Mouse (Mus musculus) lung, embryonic 15.5 days (tissue): ENCODE results near the gene Atp10a. TPM values are rescaled to one million over a fixed set of nuclear protein-coding genes. Genes with fewer than 3 reads are reported as not detected.

ENCODE experiments used
- ATAC-seq: fragments of 200-750 bp; cut with Nextera tagmentation; 2 replicates; pipeline ENCODE4 v1.8.0; 2017; ENCODE audit warnings: moderate number of reproducible peaks, borderline replicate concordance; ENCODE audit not compliant: low FRiP score, low TSS enrichment; ENCODE audit errors: extremely low read depth
- H3K27ac ChIP-seq: fragments of 300-500 bp; sonication (generic); 2 replicates; pipeline ENCODE4 v1.5.1; 2015; ENCODE audit warnings: moderate library complexity, mild to moderate bottlenecking, inconsistent platforms
- H3K27me3 ChIP-seq: fragments of 300-500 bp; sonication (generic); 2 replicates; pipeline ENCODE4 v1.6.1; 2015; ENCODE audit warnings: inconsistent platforms
- H3K36me3 ChIP-seq: fragments of 300-500 bp; sonication (generic); 2 replicates; pipeline ENCODE4 v1.6.1; 2015; ENCODE audit warnings: inconsistent platforms
- H3K4me1 ChIP-seq: fragments of 300-500 bp; sonication (generic); 2 replicates; pipeline ENCODE4 v1.6.1; 2015; ENCODE audit warnings: inconsistent platforms
- H3K4me2 ChIP-seq: fragments of 300-500 bp; sonication (generic); 2 replicates; pipeline ENCODE4 v1.6.1; 2015; ENCODE audit warnings: inconsistent platforms, mild to moderate bottlenecking, moderate library complexity
- H3K4me3 ChIP-seq: fragments of 300-500 bp; sonication (generic); 2 replicates; pipeline ENCODE4 v1.5.1; 2015; ENCODE audit warnings: mild to moderate bottlenecking, inconsistent platforms
- H3K9ac ChIP-seq: fragments of 300-500 bp; sonication (generic); 2 replicates; pipeline ENCODE4 v1.6.1; 2015; ENCODE audit warnings: inconsistent platforms
- H3K9me3 ChIP-seq: fragments of 300-500 bp; sonication (generic); 2 replicates; pipeline ENCODE4 v1.6.1; 2016; ENCODE audit warnings: inconsistent platforms
- WGBS: fragments of 180-500 bp; shearing (Covaris S2); methylation state at CpG from one replicate; pipeline ENCODE4 v1.1.7; 2015; 5-methylcytosine and 5-hydroxymethylcytosine counted together
- polyA plus RNA-seq: library from polyadenylated mRNA; unstranded; fragments of >200 nt; fragmentation: Nextera tagmentation; extraction: Ambion mirVana; gene quantifications from 2 replicates; pipeline ENCODE4 v1.2.1, GENCODE M21; 2015

The Atp10a gene
- polyA plus RNA-seq, result 3.6 and 4.2 TPM in 2 replicates

GRCm38 (mm10) chr7:58655866-58656265 is at the start of gene Atp10a:
TSS of gene Atp10a (plus strand) at chr7:58656166.
- 71% methylated on average over 6 of the region's 6 CpGs for WGBS
- no peak for ATAC-seq
- Histone ChIP-seq H3K27me3 (no peaks in the 10 kb centered on the region), H3K9ac (no peak within 1 kb of the TSS), H3K9me3 (no peaks in the 10 kb centered on the region), H3K4me2 (no peak within 1 kb of the TSS), H3K4me3 (no peak within 1 kb of the TSS), H3K36me3 (no peaks in the 10 kb centered on the region), H3K4me1 (peaks cover 8% of the 10 kb centered on the region; the same call in 1 of the 2 replicates), H3K27ac (no peak within 1 kb of the TSS)

DNA sequence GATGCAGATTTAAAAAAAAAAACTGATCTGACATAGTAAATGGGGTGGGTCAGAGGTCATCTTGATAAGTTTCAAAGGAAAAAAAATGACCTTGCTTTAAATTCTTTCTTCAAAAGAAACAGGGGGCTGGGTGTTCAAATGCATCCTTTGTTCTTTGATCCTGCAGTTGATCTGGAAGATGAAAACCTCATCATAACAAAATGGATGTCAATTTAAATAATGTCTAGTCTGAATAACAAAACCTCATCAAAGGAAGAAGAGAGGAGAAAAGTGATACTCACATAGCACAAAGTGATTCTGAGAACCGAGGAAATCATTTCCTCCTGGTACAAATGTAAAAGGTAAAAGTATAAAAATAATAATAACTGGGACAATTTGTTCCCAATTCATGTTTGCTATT is 37.9 kb upstream of the Atp10a start:
- no peak overlapping the region for H3K4me3 ChIP-seq
- no peaks in the 10 kb centered on the region for H3K4me1 ChIP-seq
- no peak overlapping the region for H3K9ac ChIP-seq
- 12% methylated on average over 1 of the region's 1 CpGs for WGBS
- H3K27ac ChIP-seq, result no peak overlapping the region
- H3K27me3 ChIP-seq, result no peaks in the 10 kb centered on the region
- no peak overlapping the region for H3K4me2 ChIP-seq
- no peaks in the 10 kb centered on the region for H3K36me3 ChIP-seq
- H3K9me3 ChIP-seq, result no peaks in the 10 kb centered on the region
- ATAC-seq, result no peak

DNA sequence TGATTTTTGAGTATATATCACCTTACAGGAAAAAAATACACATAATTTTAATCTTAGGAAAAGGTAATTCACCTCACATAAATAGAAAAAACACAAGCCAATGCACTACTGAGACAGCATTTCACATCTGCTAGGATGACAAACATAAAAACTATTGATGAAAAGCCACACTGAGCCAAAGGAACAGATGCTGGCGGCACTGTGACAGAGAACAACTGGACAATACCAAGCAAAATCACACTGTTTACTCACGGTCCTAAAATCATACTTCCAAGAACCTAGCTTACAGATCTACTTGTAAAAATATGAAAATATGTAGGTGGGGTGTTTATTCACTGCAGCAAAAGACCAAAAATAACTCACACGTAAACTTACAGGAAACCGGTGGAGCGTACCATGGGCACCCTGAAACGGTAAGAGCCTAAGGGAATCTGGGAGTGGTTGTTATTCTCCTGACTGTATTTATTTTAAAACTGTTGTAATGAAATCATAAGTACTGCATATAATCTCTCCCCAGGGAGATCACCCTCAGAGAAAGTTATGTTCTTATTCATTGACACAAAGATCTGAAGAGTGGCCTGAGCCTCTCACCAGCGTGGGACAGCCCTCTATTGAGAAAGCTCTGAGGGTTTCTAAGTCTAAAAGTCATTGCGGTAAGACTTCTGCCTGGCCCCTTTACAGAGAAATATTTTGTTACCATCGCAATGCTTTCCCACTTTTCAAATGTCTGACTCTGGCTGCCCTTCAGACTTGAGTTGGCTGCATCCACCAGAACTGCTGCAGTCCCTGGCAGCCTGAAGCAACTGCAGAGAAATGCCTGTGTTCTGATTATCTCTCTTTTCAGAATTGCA is 29.4 kb upstream of the Atp10a start:
- no peak overlapping the region for H3K4me2 ChIP-seq
- H3K4me1 ChIP-seq, result no peaks in the 10 kb centered on the region
- no peaks in the 10 kb centered on the region for H3K36me3 ChIP-seq
- ATAC-seq, result no peak
- no peaks in the 10 kb centered on the region for H3K9me3 ChIP-seq
- 0 out of 2 replicates have a peak overlapping the region, but pooled peaks have one; percentile 10 for H3K27ac ChIP-seq
- no peaks in the 10 kb centered on the region for H3K27me3 ChIP-seq
- H3K9ac ChIP-seq, result no peak overlapping the region
- no peak overlapping the region for H3K4me3 ChIP-seq
- WGBS, result 54% methylated on average over 9 of the region's 9 CpGs

- no peak overlapping the region for H3K27ac ChIP-seq
- no peak overlapping the region for H3K4me2 ChIP-seq
- H3K9ac ChIP-seq, result no peak overlapping the region
- H3K27me3 ChIP-seq, result no peaks in the 10 kb centered on the region
- no peak for ATAC-seq
- 45% methylated on average over 1 of the region's 1 CpGs for WGBS
- H3K36me3 ChIP-seq, result no peaks in the 10 kb centered on the region
- H3K9me3 ChIP-seq, result no peaks in the 10 kb centered on the region
- H3K4me1 ChIP-seq, result no peaks in the 10 kb centered on the region
- H3K4me3 ChIP-seq, result no peak overlapping the region
Observed at GRCm38 (mm10) chr7:58627381-58627780, 28.6 kb upstream of the Atp10a start.

DNA sequence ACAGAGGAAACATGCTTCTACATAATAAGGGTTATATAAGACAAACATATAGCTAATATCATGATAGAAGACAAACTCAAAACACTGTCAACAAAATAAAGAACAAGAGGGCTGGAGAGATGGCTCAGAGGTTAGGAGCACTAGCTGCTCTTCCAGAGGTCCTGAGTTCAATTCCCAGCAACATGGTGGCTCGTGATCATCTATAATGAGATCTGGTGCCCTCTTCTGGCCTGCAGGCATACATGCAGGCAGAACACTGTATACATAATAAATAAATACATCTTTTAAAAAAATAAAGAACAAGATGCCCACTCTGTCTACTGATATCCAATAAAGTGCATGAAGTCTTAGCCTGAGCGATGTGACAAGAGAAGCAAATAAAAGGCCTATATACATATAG is 26.7 kb upstream of the Atp10a start:
- Histone ChIP-seq H3K9me3 (no peaks in the 10 kb centered on the region), H3K36me3 (no peaks in the 10 kb centered on the region), H3K27me3 (no peaks in the 10 kb centered on the region), H3K4me1 (no peaks in the 10 kb centered on the region), H3K9ac (no peak overlapping the region), H3K27ac (no peak overlapping the region), H3K4me3 (no peak overlapping the region), H3K4me2 (no peak overlapping the region)
- 85% methylated on average over 2 of the region's 2 CpGs for WGBS
- no peak for ATAC-seq

DNA sequence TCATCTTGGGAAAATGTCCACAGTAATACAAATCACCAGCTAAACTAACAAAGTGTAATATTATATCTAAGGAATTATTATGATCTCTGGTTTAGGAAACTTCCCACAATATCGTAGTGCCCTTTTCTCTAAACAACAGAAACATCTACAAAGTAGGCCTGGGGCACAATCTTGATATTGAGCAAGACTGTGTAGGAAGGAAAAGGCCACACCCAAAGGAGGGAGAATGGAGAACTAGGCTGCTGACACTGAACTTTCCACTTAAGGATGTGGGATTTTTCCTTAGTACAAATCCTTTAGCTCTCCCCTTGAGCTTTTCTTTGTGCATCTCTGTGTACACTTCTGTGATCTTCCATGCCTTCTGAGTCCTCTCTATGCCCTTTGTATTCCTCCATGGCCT is 22.3 kb upstream of the Atp10a start:
- Histone ChIP-seq H3K4me3 (no peak overlapping the region), H3K36me3 (no peaks in the 10 kb centered on the region), H3K4me1 (no peaks in the 10 kb centered on the region), H3K9ac (no peak overlapping the region), H3K4me2 (no peak overlapping the region), H3K9me3 (no peaks in the 10 kb centered on the region), H3K27me3 (no peaks in the 10 kb centered on the region), H3K27ac (no peak overlapping the region)
- no peak for ATAC-seq
- 91% methylated on average over 1 of the region's 1 CpGs for WGBS

DNA sequence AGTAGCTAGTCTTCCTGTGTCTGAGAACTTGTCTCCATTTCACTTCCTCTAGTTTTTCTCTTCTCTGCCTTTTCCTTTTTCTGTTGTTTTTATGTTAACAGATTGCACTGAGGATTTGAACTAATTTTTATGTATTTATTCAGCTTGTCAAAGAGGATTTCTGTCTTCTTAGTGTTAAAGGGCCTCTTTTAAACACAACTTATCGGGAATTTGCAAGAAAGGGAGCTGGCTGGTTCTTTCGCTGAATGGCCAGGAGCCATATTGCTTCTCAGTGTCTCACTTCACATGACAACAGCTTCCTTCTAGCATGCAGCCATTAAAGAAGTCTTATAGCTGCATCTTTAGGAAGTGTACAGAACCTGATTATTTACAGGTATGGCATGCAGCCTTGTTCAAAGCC is 16.3 kb upstream of the Atp10a start:
- no peak for ATAC-seq
- Histone ChIP-seq H3K4me2 (no peak overlapping the region), H3K36me3 (no peaks in the 10 kb centered on the region), H3K9me3 (no peaks in the 10 kb centered on the region), H3K27ac (no peak overlapping the region), H3K4me1 (no peaks in the 10 kb centered on the region), H3K9ac (no peak overlapping the region), H3K4me3 (no peak overlapping the region), H3K27me3 (no peaks in the 10 kb centered on the region)
- WGBS, result 86% methylated on average over 2 of the region's 2 CpGs

DNA sequence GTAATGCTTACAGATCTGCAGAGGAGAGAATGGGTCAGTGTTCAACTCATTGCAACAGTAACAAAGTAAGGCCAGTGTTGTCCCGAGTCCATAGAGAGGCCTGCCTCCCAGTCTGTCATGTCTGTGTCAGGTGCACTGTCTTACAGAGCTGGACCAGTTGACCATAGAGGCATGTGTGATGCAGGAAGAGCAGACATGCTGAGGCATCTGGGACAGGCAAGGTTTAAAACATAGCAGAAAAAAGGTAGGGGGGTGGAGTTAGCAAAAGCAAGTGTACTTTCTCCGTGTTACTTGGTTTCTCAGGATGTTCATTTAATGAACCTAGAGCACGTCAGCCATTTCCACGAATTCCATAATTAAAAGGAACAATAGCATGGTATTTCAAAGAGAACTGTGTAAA is 15.5 kb upstream of the Atp10a start:
- ATAC-seq, result no peak
- Histone ChIP-seq H3K9me3 (no peaks in the 10 kb centered on the region), H3K27ac (no peak overlapping the region), H3K27me3 (no peaks in the 10 kb centered on the region), H3K4me1 (no peaks in the 10 kb centered on the region), H3K9ac (no peak overlapping the region), H3K4me2 (no peak overlapping the region), H3K4me3 (no peak overlapping the region), H3K36me3 (no peaks in the 10 kb centered on the region)
- WGBS, result 77% methylated on average over 4 of the region's 4 CpGs

DNA sequence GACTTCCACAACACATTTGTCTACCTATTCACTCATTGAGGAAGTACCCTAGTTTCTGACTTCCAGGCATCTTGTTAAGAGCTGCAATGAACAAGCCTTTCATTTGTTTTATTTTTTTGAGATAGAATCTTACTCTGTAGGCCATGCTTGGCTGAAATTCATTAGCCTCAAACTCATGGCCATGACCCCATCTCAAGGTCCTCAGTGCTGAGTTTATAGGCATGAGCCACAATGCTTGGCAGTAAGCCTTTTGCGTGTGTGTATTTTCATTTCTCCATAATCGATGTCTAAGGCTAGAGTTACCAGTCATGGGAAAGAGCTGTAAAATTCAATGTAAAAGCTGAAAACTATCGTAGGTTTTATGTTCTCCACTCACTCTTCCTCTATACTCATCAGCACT is 14.1 kb upstream of the Atp10a start:
- Histone ChIP-seq H3K27ac (no peak overlapping the region), H3K4me1 (no peaks in the 10 kb centered on the region), H3K9me3 (no peaks in the 10 kb centered on the region), H3K27me3 (no peaks in the 10 kb centered on the region), H3K9ac (no peak overlapping the region), H3K4me3 (no peak overlapping the region), H3K36me3 (no peaks in the 10 kb centered on the region), H3K4me2 (no peak overlapping the region)
- no peak for ATAC-seq
- 86% methylated on average over 3 of the region's 3 CpGs for WGBS

DNA sequence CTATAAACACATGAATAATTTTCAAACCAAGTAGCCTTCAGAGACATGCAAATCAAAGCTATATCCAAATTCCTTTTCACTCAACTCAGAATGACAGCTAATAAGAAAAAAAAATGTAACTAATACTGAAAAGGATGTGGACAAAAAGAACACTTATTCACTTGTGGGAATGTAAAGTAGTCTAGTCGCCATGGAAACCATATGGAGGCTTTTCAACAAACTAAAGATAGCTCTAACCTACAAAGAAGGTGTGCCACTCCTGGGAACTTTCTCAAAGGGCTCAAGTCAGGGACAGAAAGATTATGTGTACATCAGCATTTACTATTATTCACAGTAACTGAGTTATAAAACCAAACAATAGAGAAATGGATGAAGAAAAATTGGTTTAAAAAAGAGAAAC is 8.6 kb upstream of the Atp10a start:
- Histone ChIP-seq H3K27me3 (no peaks in the 10 kb centered on the region), H3K36me3 (no peaks in the 10 kb centered on the region), H3K27ac (no peak overlapping the region), H3K4me1 (no peaks in the 10 kb centered on the region), H3K4me3 (no peak overlapping the region), H3K9me3 (no peaks in the 10 kb centered on the region), H3K4me2 (no peak overlapping the region), H3K9ac (no peak overlapping the region)
- WGBS, result 41% methylated on average over 1 of the region's 1 CpGs
- ATAC-seq, result no peak

GRCm38 (mm10) chr7:58657913-58658789 is 2.2 kb downstream of the Atp10a start:
- under 1% methylated on average over 81 of the region's 81 CpGs for WGBS
- ATAC-seq, result peak; percentile 91
- Histone ChIP-seq H3K4me2 (peak overlapping the region; percentile 75), H3K4me3 (peak overlapping the region; percentile 73), H3K27me3 (no peaks in the 10 kb centered on the region), H3K9me3 (no peaks in the 10 kb centered on the region), H3K4me1 (peaks cover 8% of the 10 kb centered on the region; the same call in 1 of the 2 replicates), H3K36me3 (no peaks in the 10 kb centered on the region), H3K27ac (peak overlapping the region; percentile 82), H3K9ac (peak overlapping the region; percentile 52)
